Mouse (Mus musculus) CD4-positive naive resting alpha-beta T cell, adult 57 days (primary cell): ENCODE measurements around the gene Sun3. TPM values are rescaled to one million over a fixed set of nuclear protein-coding genes. Genes with fewer than 3 reads are reported as not detected.

Experiments used
- total RNA-seq: library from RNA; stranded (reverse); gene quantifications from one replicate; pipeline ENCODE4 v1.2.4, GENCODE M21; 2023

Gene Sun3
- total RNA-seq, result not detected

DNA sequence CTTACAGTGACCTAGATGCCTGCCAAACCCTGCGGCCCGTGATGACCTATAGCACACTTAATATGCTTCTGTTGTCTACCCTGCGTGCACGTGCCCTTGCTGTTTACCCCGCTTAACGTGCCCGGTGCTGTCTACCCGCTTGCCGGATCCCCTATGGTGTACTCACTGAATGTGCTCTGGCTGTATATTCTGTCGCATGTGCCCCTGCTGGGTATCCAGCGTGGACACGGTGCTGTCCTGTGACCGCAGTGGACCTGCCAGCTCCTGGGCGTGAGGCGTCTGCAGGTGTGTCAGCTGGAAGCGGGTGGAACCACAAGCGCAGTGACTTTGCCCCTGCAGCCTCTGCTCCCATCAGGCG, at the start of gene Sun3:
Gene Sun3 (minus strand): TSS at position 289 of the 358 bp plus-strand sequence.

DNA sequence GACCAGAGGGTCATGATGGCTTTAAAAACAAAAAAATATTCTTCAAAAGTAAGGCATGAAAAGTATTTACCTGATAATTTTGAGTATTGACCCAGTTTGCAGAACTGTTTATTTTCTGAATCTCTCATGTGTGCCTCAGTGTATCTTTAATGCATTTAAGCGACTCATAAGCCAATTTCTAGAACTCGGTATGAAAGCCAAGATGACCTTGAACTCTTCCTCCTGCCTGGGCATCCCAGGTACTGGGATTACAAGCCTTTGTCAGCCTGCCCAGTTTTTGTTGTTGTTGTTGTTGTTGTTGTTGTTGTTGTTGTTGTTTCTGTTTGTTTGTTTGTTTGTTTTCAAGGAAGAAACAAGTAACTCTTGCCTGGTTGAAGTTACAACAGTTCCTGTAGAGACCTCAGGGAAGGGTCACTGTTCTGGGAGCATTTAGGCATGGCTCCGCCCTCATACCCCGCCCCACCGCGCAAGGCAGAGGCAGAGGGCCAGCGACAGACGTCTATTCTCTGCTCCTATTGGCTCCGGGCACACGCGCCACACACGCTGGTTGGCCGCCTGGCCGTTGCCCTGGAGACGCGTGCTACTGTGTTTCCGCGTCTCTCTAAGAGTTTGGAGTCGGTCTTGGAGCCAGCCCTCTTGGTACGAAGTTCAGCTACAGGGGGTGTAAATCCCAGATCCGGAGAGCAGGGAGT, 634 bp downstream of the Sun3 start, which contains the start of gene Gm11992:
Gene Gm11992 (plus strand): TSS at position 584 of the 692 bp plus-strand sequence.

DNA sequence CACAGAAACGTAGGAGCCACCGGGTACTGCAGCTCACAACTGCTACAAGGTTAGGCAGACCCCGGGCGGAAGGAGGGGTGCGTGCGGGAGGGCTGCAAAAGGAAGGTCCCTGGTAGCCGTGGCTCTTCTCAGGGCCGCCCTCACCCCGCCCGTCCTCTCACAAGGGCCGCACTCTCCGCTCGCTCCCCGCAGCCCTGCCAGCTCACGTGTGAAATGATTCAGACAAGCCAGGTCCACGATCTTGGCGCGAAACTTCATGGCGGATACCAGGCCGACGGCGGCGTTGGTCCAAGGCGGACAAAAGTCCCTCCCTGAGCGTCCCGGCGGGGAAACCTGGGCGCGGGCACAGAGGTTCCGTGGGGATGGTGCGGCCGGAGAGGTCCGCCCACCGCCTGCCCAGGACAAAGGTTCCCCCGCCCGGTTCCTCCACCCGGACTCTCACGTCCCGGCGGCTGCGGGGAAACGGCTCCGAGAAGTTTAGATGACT, 37.9 kb downstream of the Sun3 start, which contains the start of gene Hus1:
Gene Hus1 (minus strand): TSS at position 339 of the 487 bp plus-strand sequence.

DNA sequence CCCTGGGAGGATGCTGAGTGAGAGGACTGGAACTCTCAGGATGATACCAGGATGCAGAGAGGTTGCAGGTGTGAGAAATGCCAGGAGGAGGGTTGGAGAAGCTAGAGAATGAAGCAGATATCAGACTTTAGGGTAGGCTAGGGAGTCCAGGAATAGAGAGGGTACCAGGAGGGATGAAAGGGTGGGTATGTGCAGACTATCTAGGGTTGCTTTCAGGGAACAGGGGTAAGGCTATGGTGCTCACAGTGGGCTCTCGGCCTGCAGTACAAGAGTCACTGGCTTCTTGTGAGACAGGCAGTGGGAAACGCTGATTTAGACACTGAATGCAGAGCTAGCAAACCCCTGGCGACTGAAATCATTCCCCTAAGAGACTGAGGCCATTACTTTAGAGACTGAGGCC, 75.6 kb downstream of the Sun3 start, which contains the start of gene Pkd1l1:
Gene Pkd1l1 (minus strand): TSS at position 101 of the 400 bp plus-strand sequence.

Other genes starting within 250 kb of the Sun3 start
- gene Pkd1l1, start 75.7 kb downstream of the Sun3 start, total RNA-seq, result 0.09 TPM
- 10.7 TPM for gene Hus1, start 37.8 kb downstream of the Sun3 start, total RNA-seq
- not detected for gene Gm11992, start 397 bp downstream of the Sun3 start, total RNA-seq
- not detected for gene Upp1, start 69.1 kb upstream of the Sun3 start, total RNA-seq
- gene Abca13, start 143.0 kb upstream of the Sun3 start, total RNA-seq, result 0.03 TPM